Mouse (Mus musculus) C2C12 (cell line): ENCODE data around the gene Cdr2l.

Source experiments
- CTCF ChIP-seq: IDR thresholded peaks from one replicate; pipeline ENCODE4 v1.5.1; 2011; ENCODE audit not compliant: control insufficient read depth, insufficient read depth, insufficient read length
- MYOG ChIP-seq: IDR thresholded peaks from one replicate; pipeline ENCODE4 v1.6.1; 2011; ENCODE audit not compliant: control insufficient read depth, insufficient read length; ENCODE audit errors: extremely low read depth

DNA sequence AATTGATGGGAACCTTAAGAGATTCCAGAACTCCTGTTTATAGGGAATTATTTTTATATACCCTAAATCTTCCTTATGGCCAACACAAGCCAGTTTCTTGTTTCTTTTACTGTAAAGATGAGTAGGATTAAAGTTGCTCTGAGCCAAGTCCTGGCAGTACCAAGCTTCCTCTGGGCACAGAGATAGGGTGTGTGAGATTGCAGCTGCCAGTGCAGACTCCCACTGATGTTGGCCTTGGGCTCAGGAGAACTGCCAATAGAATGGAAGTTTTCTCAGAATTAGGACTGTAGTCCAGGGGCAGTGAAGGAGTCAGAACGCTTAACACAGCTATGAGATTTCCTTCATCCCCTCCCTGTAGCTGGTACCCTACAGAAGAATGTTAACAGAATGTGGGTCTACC, 39.6 kb downstream of the Cdr2l start:
- no peak for TF ChIP-seq CTCF
- no peak for TF ChIP-seq MYOG
